Mouse (Mus musculus) spleen, adult 18-20 months (tissue): Measurements from ENCODE around the gene Hcn1.
A peak's percentile ranks its signal among the peaks of the same experiment; 100 is the strongest.
"Not testable (repeated sequence)": the region's sequence is repeated elsewhere in the genome, so short reads cannot be mapped to it uniquely, and the experiment has no call there.

ENCODE experiments used
- DNase-seq, 2 experiments: peaks; one replicate each; pipeline ENCODE4 v3.0.0; 2022; ENCODE audit warnings: mixed read lengths in 2 of 2

Hcn1 gene

DNA sequence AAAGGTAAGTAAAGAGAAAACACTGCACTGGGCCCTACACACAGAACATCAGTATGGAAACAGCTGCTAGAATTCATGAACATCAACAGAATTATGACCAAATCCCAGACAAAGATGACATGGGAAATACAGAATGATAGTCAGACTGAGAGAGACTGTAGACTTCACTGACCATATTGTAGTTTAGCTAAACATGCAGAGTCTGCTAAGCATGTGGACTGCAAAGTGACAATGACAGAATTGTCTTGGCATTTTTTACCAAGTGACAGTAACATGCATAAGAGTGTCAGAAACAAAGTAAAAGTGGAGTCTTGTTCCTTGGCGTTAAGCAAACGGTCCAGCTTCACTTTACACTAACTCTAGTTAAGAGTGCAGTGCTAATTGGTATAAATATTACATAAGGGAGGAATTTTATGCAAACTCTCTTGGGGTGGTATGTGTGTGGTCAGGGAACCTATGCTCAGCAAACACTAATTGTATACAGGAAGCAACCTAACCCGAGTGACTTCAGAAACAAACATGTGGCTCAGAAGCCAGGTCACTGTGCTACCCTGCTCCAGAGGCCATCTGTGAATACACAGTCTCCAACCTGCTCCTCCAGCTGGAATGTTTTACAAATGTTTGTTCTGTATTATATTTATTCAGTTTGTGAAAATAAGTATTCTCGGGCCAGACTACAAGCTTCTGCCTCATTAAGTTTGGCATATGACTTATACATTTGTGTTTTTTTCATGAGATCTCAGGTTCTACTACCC is 278.5 kb downstream of the Hcn1 start:
- no peak for DNase-seq

- DNase-seq, result no peak
These were observed 290.0 kb downstream of the Hcn1 start for GRCm38 (mm10) chr13:117892076-117892475.

DNA sequence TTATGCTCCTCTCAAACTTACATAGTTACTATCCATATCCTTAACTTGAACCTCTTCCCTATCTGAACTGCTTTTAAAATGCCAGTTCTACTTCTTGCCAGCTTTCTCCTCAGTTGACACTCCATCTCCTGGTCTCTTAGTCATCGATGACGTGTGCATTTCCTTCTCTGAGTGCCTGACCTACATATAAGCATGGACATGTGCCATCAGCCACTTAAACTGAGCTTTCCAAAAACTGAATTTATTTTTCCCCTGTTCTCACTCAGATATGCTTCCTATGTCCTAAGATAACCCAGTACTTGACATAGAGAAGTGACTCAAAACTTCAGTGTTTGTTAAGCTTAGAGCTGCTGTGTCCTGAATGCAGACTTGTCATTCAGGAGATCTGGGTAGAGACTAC is 295.9 kb downstream of the Hcn1 start:
- DNase-seq, result no peak

GRCm38 (mm10) chr13:117907801-117908200 is 305.7 kb downstream of the Hcn1 start:
- DNase-seq, result no peak

GRCm38 (mm10) chr13:117929734-117930133 is 327.6 kb downstream of the Hcn1 start:
- no peak for DNase-seq

DNA sequence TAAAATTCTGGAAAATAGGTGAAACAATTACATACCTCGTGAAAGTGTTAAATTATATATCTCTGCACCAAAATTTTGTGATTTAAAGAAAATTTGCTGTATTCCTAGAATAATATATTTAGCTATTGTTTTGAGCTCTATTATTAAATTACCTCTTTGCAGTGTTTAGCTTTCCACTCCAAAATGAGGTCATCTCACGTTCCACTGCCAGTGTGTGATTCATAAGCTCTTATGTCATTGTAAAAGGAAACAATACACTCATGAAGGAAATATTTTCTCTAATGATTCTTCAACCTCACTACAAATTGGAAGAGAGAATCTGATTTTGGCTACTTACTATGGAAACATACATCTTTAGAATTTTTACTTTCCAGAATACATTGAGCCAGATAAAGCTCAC is 329.6 kb downstream of the Hcn1 start:
- no peak for DNase-seq

- DNase-seq, result no peak
These were observed 336.6 kb downstream of the Hcn1 start for GRCm38 (mm10) chr13:117938761-117939160.

- DNase-seq, result no peak
These were observed 338.6 kb downstream of the Hcn1 start for GRCm38 (mm10) chr13:117940536-117941280.

- no peak for DNase-seq
These were observed 344.7 kb downstream of the Hcn1 start for GRCm38 (mm10) chr13:117946843-117947242.

GRCm38 (mm10) chr13:117947704-117948376 is 345.7 kb downstream of the Hcn1 start:
- DNase-seq, result no peak

DNA sequence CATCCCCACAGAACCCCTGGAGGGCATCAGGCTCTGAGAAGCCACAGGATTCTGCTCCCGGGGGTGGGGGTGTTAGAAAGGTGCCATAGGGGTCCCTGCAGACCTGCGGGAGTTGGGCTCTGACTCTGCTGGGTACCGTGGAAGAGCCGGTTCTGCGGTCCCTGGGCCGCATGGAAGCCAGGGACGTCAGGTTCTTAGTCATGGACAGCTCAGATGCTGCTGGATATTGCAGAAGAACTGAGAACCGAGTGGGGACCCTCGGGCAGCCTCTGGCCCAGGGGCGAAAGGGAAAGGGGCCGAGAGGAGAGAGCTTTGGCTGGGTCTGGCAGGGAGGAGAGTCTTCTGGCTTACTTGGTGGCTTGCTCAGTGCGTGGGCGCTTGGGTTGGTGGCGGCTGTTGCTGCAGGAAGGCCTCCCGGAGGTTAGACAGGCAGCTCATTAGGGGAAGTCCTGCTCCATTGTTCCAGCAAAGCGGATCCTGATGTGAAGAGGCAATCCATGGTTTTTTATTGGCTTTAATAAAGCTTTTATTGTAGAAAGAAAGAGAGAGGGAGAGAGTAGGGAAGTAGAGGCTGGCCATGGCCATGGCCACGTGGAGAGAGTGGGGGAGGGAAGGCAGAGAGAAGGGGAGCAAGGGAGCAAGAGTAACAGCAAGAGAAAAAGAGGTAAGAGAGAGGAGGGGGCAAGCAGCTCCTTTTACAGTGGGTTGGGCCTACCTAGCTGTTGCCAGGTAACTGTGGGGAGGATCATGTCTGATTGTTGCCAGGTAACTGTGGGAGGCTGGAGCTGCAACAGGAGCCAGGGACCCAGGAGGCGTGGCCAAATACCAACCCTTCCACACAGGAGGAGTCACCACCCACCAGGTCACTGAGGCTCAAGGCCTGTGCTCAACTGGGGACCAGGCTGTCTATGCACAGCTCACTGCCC is 356.6 kb downstream of the Hcn1 start:
- DNase-seq, result no peak

GRCm38 (mm10) chr13:117964620-117965019 is 362.5 kb downstream of the Hcn1 start:
- DNase-seq, result no peak

- DNase-seq, result no peak
These were observed 373.3 kb downstream of the Hcn1 start for GRCm38 (mm10) chr13:117975382-117975781.

DNA sequence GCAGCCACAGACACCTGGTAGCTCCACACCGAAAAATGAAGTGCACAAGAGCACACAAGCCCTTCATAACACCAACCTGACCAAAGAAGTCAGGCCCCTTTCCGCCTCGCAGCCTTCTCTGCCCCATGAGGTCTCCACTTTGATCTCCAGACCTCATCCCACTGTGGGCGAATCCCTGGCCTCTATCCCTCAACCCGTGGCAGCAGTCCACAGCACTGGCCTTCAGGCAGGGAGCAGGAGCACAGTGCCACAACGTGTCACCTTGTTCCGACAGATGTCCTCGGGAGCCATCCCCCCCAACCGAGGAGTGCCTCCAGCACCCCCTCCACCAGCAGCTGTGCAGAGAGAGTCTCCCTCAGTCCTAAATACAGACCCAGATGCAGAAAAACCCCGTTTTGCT is 373.7 kb downstream of the Hcn1 start:
- peak in 1 of 2 experiments; percentile 4 for DNase-seq

- no peak for DNase-seq
These were observed 382.2 kb downstream of the Hcn1 start for GRCm38 (mm10) chr13:117984339-117984738.

GRCm38 (mm10) chr13:117999767-118000488 is 397.8 kb downstream of the Hcn1 start:
- DNase-seq, result no peak

DNA sequence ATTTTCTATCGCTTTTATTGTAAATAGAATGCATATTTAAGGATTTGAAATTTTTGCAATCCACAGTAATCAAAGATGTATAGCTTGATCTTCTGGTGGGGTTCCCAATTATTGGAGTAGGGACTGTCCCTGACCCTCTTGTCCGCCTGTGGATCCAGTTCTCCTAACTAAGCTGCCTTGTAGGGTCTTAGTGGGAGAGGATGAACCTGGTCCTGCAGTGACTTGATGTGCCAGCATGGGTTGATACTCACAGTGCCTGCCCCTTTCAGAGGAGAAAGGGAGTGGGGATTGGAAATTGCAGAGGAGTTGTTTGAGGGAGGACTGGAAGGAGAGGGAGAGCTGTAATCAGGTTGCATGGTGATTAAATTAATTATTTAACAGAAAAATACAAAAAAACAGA is 398.4 kb downstream of the Hcn1 start:
- no peak for DNase-seq

DNA sequence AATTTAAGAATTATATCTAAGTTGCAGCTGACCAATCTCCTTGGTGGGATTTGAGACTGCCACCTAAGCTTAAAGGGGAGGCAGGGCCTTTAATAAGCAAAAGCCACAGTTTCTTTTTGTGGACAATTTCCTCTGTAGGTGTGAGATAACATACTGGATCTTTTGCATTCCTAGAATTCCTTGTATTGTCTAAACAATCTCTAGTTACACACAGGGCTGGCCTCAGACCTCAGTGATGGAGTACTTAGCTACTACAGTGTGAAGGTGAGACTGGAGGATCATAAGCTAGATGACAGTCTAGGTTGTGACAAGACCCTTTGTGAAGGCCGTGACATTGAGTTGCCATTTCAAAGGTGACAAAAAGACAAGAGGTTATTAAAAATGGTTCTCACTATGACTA is 419.1 kb downstream of the Hcn1 start:
- DNase-seq, result no peak

DNA sequence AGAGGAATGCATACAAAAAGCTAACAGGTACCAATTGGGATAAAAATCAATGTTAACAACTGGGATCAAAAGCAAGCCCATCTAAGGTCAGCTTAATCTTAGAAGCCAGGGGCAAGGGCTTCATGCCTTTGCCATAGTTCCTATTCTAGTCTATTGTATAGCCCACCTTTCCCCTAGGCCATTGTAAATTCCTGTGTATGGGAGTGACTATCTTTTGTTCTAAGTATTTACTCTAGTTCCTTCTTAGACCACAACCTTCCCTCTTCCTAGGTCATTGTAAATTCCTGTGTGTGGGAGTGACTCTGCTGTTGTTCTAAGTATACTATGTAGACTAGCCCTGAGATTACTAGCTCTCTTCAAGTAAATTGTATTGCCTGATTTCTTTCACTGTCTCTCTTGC is 420.8 kb downstream of the Hcn1 start:
- not testable (repeated sequence) for DNase-seq

GRCm38 (mm10) chr13:118023381-118023780 is 421.3 kb downstream of the Hcn1 start:
- no peak for DNase-seq

- no peak for DNase-seq
These were observed 424.4 kb downstream of the Hcn1 start for GRCm38 (mm10) chr13:118026510-118026909.

DNA sequence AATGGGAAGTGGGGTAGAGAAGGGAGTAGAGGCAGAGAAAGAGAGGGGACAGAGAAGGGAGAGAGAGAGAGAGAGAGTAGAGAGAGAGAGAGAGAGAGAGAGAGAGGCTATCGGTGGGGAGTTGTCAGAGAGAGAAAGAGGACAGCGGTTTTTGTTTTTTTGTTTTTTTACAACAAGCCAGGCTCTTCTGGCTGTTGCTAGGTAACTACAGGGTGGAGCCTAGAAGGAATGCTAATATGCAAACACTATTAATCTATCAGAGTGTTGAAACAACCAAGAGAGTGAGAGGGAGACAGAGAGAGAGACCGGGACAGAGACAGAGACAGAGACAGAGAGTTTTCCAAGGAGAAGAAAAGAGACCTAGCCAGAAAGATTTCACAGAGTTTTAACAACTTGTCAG is 425.7 kb downstream of the Hcn1 start:
- DNase-seq, result no peak
